Mouse (Mus musculus): ENCODE measurements around the gene Tbcd.

- TF ChIP-seq CTCF (IDR thresholded peaks at IDR 0.05; ENCODE audit: low read depth, low read length) (no peak), GATA1 (IDR thresholded peaks at IDR 0.05; ENCODE audit: borderline replicate concordance, low read length) (no peak), TAL1 (conservative IDR thresholded peaks at IDR 0.05; ENCODE audit: low read depth, low read length) (no peak), POLR2AphosphoS5 (IDR thresholded peaks at IDR 0.05; ENCODE audit: insufficient replicate concordance, low read depth, low read length) (no peak), GATA2 (IDR thresholded peaks at IDR 0.05; ENCODE audit: borderline replicate concordance, low read depth, low read length) (no peak)
Measured at GRCm38 (mm10) chr11:121545398-121546034, 93.8 kb downstream of the Tbcd start.
